Mouse (Mus musculus): ENCODE data around the gene Tmem87a.
A peak's percentile ranks its signal among the peaks of the same experiment; 100 is the strongest.

The Tmem87a gene

DNA sequence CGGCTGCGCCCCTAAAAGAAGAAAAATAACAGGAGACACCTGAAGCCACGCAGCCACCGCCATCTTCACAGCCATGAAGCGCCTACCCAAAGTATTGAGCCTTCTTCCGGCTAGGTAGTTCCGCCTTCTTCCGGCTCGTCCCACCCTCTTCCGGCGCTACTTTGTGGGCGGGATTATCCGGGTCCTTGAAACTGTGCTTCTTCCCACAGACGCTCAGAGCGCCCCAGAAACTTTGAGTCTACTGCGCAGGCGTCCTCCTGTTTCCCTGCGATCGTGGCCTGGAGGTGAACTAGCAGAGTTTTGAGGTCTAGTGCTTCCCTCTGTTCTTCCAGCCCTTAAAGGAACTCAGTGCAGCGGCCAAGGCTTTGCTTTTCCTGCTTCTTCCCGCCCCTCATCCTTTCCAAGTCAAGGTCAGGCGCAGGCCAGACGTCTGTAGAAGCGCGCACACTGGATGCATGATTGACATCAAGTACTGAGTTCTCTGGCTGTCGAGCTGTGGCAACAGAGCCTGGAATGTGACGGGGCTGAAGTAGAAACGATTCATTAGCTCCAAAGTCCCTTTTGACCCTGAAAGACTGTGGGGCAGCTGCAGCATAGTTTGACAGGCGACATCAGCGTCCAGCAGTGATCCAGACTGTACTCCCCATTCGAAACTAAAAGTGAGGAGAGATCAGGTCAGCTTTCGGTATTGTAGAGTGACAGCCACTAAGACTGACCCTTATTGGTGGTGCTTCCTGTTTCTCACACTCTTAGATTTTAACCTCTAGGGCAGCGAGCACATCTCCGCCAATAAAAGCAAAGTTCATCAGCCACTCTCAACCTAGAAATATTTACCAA lies at the start of gene Tmem87a:
Gene Tmem87a (minus strand): TSS at position 128 of the 837 bp plus-strand sequence.
- peak; percentile 96 for DNase-seq

DNA sequence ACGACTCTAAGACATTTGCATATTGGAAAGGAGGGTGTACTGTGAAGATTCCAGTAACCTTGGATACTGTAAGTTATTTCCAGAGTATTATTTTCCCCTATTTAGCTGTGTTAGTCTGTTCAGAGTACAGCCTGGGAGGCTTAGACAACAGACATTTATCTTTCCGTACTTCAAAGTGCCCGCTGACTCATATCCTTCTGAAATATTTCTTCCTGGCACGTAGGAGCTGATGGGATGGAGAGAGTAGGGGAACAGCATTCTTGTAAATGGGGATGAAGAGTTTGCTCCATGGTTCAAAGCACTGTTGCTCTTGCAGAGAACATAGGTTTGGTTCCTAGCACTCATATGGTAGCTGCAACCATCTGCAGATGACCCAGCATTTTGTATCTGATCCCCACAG lies 48.7 kb upstream of the Tmem87a start:
- no peak for DNase-seq

GRCm38 (mm10) chr2:120450724-120451123 lies 46.8 kb upstream of the Tmem87a start:
- DNase-seq = no peak

GRCm38 (mm10) chr2:120447306-120447705 lies 43.4 kb upstream of the Tmem87a start:
- no peak for DNase-seq

DNA sequence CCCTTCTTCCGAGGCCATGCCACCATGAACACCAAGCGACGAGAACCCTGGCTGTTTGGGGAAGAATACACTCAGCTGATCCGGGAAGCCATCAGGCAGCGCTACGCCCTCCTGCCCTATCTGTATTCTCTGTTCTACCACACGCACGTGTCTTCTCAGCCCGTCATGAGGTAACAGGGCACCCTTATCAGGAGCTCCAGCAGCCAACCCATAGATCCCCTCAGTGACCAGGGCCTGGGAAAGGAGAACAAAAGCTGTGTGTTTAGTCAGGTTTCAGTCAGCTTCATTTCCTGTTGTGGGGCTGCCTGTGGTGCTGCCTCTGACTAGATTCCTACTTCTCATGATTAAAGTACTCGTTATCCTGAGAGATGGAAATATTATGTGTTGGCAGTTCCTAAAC lies 42.5 kb upstream of the Tmem87a start:
- DNase-seq = no peak

GRCm38 (mm10) chr2:120444486-120444885 lies 40.6 kb upstream of the Tmem87a start:
- DNase-seq = no peak

DNA sequence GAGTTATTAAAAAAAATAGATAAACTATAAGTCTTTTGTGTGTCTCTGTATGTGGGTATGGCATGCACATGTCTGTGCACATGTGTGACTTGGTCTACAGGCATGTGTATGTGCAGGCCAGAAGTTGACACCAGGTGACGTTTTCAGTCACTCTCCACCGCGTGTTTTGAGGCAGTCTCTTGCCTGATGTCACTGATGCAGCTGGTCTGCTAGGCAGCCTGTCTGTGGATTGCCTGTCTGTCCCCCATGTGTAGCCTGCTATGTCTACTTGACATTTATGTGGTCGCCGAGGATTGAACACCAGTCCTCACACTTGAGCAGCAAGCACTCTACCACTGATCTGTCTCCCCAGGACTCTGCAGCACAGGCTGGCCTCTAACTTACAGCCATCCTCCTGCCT lies 20.5 kb upstream of the Tmem87a start:
- DNase-seq = no peak

- DNase-seq = no peak
Observed at GRCm38 (mm10) chr2:120414738-120415414, 11.0 kb upstream of the Tmem87a start.

DNA sequence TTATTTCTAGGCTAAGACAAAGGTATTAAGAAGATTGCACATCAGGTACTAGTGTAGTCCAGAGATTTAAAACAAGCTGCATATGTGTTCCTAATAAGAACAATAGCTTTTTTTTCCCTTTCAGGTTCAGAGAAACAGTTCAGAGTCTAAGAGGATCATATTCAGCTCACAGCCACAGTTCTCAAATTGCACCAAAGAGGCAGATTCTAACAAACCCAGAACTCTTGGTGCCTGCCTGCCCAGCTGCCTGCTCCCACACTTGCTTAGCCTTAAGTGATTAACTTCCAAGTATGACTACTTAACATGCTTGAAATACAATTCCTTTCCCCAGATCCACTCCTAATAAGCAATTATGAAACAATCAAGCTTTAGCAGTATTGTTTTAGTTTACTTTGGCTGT lies 10.2 kb upstream of the Tmem87a start:
- DNase-seq = no peak

- no peak for DNase-seq
Observed at GRCm38 (mm10) chr2:120411096-120411628, 7.2 kb upstream of the Tmem87a start.

GRCm38 (mm10) chr2:120404823-120405765 lies 1.2 kb upstream of the Tmem87a start:
- DNase-seq = peak; percentile 52

- DNase-seq = no peak
Observed at GRCm38 (mm10) chr2:120403653-120403985, 294 bp downstream of the Tmem87a start, which contains the start of gene Ganc. Gene Ganc (plus strand): TSS chr2:120403896.

GRCm38 (mm10) chr2:120402813-120403212 lies 1.1 kb downstream of the Tmem87a start:
- no peak for DNase-seq

- DNase-seq = peak; percentile 10
Observed at GRCm38 (mm10) chr2:120397951-120398350, 6.0 kb downstream of the Tmem87a start.

- no peak for DNase-seq
Observed at GRCm38 (mm10) chr2:120392406-120392805, 11.5 kb downstream of the Tmem87a start.

DNA sequence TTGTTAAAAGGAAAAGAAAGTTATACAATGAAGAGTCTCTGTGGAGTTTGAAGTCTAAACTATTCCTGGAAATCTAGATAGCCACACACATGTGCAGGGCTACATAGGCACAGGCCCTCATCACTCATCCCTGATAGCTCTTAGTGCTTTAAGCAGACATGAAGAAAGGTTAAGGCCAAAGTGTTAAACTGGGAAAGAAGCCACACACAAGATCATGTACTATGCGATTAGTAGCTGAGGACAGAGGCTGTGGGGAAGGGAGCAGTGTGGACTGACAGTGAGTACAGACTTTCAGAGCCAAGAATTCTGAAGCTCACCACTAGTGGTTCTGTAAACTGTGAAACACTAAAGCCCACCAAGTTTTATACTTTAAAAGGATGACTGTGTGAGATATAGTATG lies 13.0 kb downstream of the Tmem87a start:
- no peak for DNase-seq

DNA sequence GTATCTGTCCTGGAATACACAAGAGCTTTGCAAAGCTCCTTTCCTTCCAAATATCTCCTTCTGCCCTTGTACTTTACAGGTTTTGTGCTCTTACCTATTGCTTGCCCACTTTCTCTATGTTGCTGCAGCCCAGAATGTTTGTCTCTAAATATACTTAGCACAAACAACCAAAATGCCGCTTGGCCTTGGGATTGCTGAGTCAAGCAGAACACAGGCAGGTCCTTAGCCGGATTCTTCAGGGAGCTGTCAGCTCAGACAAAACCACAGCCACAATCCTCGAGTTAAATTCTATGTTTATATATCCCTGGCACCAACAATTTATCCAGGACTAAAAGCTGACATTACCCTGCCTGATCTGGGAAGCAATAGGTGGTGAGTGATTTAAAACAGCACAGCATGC lies 14.5 kb downstream of the Tmem87a start:
- no peak for DNase-seq

DNA sequence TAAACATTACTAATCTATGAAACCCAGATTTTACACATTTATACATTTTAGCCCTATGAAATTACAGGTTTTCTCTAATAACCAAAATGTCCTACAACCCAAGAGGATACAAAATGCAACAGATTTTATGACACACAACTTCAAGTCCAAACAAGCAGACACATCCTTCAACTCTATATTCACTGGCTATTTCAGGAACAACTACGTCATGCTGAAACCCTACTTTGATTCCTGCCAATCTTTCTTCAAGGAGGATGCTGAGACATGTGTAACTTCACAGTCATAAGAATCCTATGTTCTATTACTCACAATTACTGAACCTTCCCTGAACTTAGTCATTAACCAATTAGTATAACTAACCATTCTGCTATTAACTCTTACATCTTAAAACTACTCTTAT lies 16.6 kb downstream of the Tmem87a start:
- no peak for DNase-seq

DNA sequence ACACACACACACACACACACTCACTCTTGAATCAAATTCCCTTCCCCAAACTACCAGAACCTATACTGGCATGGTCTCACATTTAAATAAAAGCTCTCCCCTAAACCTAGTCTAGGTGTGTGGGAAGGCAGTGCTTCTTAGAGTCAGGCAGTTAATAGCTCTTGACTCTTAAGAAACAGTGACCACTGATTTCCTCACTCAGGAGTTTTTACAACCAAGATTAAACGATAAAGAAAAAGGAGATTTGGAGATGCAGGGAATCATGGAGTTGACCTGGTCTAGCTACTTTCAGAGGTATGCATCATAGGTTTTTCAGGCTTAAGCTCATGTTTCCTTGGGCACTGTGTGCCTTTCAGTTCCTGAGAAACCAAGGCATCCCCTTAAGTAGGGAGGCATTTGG lies 17.6 kb downstream of the Tmem87a start:
- DNase-seq = no peak

GRCm38 (mm10) chr2:120373858-120374257 lies 30.1 kb downstream of the Tmem87a start:
- no peak for DNase-seq

DNA sequence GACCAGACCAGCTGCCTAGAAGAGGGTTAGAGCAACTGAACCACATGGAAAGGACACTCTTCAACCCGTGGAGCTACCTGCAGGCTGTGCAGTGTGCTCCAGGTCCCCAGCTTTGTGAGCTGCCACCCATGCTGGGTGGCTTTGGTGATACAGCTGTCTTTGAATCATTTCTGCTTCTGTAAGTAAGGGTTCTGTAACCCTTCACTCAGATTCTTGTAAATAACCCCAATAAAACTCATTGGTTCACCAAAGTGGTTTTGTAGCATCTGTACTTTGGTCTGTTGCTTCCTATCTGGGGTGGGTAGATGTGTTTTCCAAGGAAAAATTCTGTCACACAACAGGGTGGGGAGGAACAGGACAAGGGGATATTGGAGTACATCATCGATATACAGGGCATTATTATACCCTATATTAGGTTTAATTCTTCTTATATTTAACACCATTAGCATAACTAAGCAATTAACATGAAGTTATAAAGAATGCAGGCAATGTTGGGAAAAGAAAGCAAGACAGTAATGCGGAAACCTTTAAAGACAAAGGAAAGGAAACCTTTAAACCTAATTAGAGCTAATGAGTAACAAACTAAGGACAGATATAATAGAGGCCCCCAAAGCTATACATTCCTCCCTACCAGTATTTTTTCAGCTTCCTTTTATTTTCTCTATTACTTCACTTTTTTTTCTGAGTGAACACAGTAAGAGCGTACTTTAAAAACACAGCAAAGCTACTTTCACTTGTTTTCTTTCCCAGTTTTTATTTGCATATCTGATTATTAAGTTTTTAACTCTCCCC lies 36.3 kb downstream of the Tmem87a start:
- DNase-seq = no peak

DNA sequence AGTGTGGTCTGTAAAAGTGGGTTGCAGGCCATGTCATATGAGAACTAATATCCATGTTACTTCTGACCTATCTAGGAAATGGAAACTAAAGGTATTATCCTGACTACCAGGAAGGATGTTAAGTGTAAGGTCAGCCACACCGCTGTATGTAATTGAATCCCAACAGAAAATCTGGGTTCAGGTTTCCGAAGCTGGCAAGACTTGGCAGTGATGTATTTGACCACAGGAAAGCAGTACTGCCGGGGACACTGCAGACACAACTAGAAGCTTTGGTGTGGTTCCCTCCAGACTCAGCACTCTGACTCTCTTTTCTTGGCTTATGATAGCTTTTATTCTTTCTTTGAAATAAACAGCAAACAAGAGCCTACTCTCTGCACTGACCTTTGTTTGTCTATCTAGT lies 37.4 kb downstream of the Tmem87a start:
- DNase-seq = no peak
